Comparison of ENCODE assay signal across 8 mouse cellular contexts in genomic region chr2:146044926-146045890, GRCm38 (mm10).
DNase-seq lines count a peak whose midpoint lies in the region; ATAC-seq lines count a peak whose summit lies in the region.

No protein-coding gene starts in this region.

- peak overlapping the region; percentile 34 for H3K4me2 ChIP-seq in kidney, embryonic 15.5 days
- H3K4me2 ChIP-seq in hindbrain, embryonic 15.5 days, result peak overlapping the region; percentile 40
- peak overlapping the region; percentile 29; the same call in 1 of the 2 replicates for H3K4me2 ChIP-seq in limb, embryonic 13.5 days (replicated peaks)
- no peak overlapping the region for H3K4me2 ChIP-seq in liver, embryonic 11.5 days

- no peaks in the 10 kb centered on the region; the same call in 1 of the 2 replicates for H3K27me3 ChIP-seq in kidney, embryonic 15.5 days
- H3K27me3 ChIP-seq in hindbrain, embryonic 15.5 days, result no peaks in the 10 kb centered on the region
- H3K27me3 ChIP-seq in limb, embryonic 13.5 days, result peaks cover 2% of the 10 kb centered on the region; the same call in 1 of the 2 replicates
- H3K27me3 ChIP-seq in liver, embryonic 11.5 days (replicated peaks; ENCODE audit: control insufficient read depth, insufficient read depth, low read length), result no peaks in the 10 kb centered on the region

- no peaks in the 10 kb centered on the region for H3K9me3 ChIP-seq in kidney, embryonic 15.5 days (replicated peaks)
- H3K9me3 ChIP-seq in hindbrain, embryonic 15.5 days, result no peaks in the 10 kb centered on the region
- H3K9me3 ChIP-seq in limb, embryonic 13.5 days, result no peaks in the 10 kb centered on the region
- H3K9me3 ChIP-seq in liver, embryonic 11.5 days (ENCODE audit: control insufficient read depth, low read length), result no peaks in the 10 kb centered on the region

- no peak for DNase-seq in kidney, adult 11 months
- peak; percentile 94 to 96 for DNase-seq in cerebellum, postnatal 25 days
- no peak for DNase-seq in liver, embryonic 11.5 days (ENCODE audit: low spot score)
- no peak for DNase-seq in yolk sac, embryonic 10.5 days (ENCODE audit: low spot score)
- DNase-seq in spleen, adult 18-20 months, result no peak

- peak; percentile 52 for ATAC-seq in kidney, embryonic 15.5 days (replicated peaks; ENCODE audit: low FRiP score)
- ATAC-seq in hindbrain, embryonic 15.5 days (ENCODE audit: low FRiP score, low read depth), result peak; percentile 84
- ATAC-seq in limb, embryonic 13.5 days (ENCODE audit: low FRiP score, low read depth), result no peak
- ATAC-seq in liver, embryonic 11.5 days (replicated peaks; ENCODE audit: low FRiP score), result no peak

- H3K27ac ChIP-seq in kidney, embryonic 15.5 days, result no peak overlapping the region
- H3K27ac ChIP-seq in hindbrain, embryonic 15.5 days (replicated peaks), result 0 out of 2 replicates have a peak overlapping the region, but pooled peaks have one; percentile 30
- H3K27ac ChIP-seq in limb, embryonic 13.5 days, result no peak overlapping the region
- no peak overlapping the region for H3K27ac ChIP-seq in liver, embryonic 11.5 days (ENCODE audit: low read depth, low read length)

- H3K9ac ChIP-seq in kidney, embryonic 15.5 days, result no peak overlapping the region
- H3K9ac ChIP-seq in hindbrain, embryonic 15.5 days, result no peak overlapping the region
- H3K9ac ChIP-seq in limb, embryonic 13.5 days, result no peak overlapping the region
- H3K9ac ChIP-seq in liver, embryonic 11.5 days (ENCODE audit: low read depth, low read length), result no peak overlapping the region

- H3K4me3 ChIP-seq in kidney, embryonic 15.5 days (replicated peaks), result no peak overlapping the region
- no peak overlapping the region for H3K4me3 ChIP-seq in hindbrain, embryonic 15.5 days
- H3K4me3 ChIP-seq in limb, embryonic 13.5 days, result no peak overlapping the region
- H3K4me3 ChIP-seq in liver, embryonic 11.5 days (ENCODE audit: low read depth, low read length), result no peak overlapping the region

- no peaks in the 10 kb centered on the region for H3K36me3 ChIP-seq in kidney, embryonic 15.5 days
- no peaks in the 10 kb centered on the region for H3K36me3 ChIP-seq in hindbrain, embryonic 15.5 days
- H3K36me3 ChIP-seq in limb, embryonic 13.5 days, result no peaks in the 10 kb centered on the region
- no peaks in the 10 kb centered on the region for H3K36me3 ChIP-seq in liver, embryonic 11.5 days (ENCODE audit: control insufficient read depth, insufficient read depth, low read length)

- WGBS in kidney, embryonic 15.5 days, result 25% methylated on average over 24 of the region's 24 CpGs
- 29% methylated on average over 24 of the region's 24 CpGs for WGBS in hindbrain, embryonic 15.5 days
- 28% methylated on average over 24 of the region's 24 CpGs for WGBS in limb, embryonic 13.5 days
- WGBS in liver, embryonic 11.5 days, result 50% methylated on average over 24 of the region's 24 CpGs

- peaks cover 5% of the 10 kb centered on the region for H3K4me1 ChIP-seq in kidney, embryonic 15.5 days
- peaks cover 15% of the 10 kb centered on the region for H3K4me1 ChIP-seq in hindbrain, embryonic 15.5 days (replicated peaks)
- H3K4me1 ChIP-seq in limb, embryonic 13.5 days, result 0 out of 2 replicates have a peak, but pooled peaks cover 6% of the 10 kb centered on the region
- H3K4me1 ChIP-seq in liver, embryonic 11.5 days (replicated peaks; ENCODE audit: control insufficient read depth, insufficient read depth, low read length), result no peaks in the 10 kb centered on the region

Comparison
In these comparisons a context has a peak if more than half of its experiments do, and no peak if none do; other contexts are left out.
1. ATAC-seq: peak in kidney, embryonic 15.5 days (single experiment) and hindbrain, embryonic 15.5 days (single experiment); none in limb, embryonic 13.5 days (single experiment) and liver, embryonic 11.5 days (single experiment).
2. DNase-seq: peak in cerebellum, postnatal 25 days (2 of 2); none in kidney, adult 11 months (single experiment), liver, embryonic 11.5 days (single experiment), yolk sac, embryonic 10.5 days (single experiment) and spleen, adult 18-20 months (0 of 2).